Mouse (Mus musculus): ENCODE measurements around the gene Chil1. TPM values are rescaled to one million over a fixed set of nuclear protein-coding genes. Genes with fewer than 3 reads are reported as not detected.
A peak's percentile ranks its signal among the peaks of the same experiment; 100 is the strongest.

Gene Chil1
- total RNA-seq, 1 experiment: 0.98 TPM

GRCm38 (mm10) chr1:134235391-134235921 is 53.5 kb downstream of the Chil1 start, which contains the start of gene Adora1:
Adora1 (minus strand) TSS chr1:134235431.
- H3K9me3 ChIP-seq (ENCODE audit: control insufficient read depth, insufficient read depth, low read depth, low read length): no peaks in the 10 kb centered on the region
- in situ Hi-C loops (cut with MboI; ENCODE audit: low sequenced_read_pairs in 2 of 2, unreplicated experiment in 2 of 2): no loop called here

GRCm38 (mm10) chr1:134236142-134236541 is 54.2 kb downstream of the Chil1 start:
- Histone ChIP-seq H3K4me3 (ENCODE audit: insufficient read depth in 1 of 2, low read depth in 1 of 2, low read length in 2 of 2, poor library complexity in 1 of 2, severe bottlenecking in 1 of 2) (no peak overlapping the region), H3K36me3 (ENCODE audit: control insufficient read depth, insufficient read depth, low read length, poor library complexity, severe bottlenecking) (no peaks in the 10 kb centered on the region), H3K4me1 (ENCODE audit: control insufficient read depth in 2 of 2, insufficient read depth in 2 of 2, low read length in 2 of 2, poor library complexity in 1 of 2) (peaks cover 0 to 3% of the 10 kb centered on the region in 2 experiments; a peak in 1 of 4 replicates), H3K9me3 (ENCODE audit: control insufficient read depth, insufficient read depth, low read depth, low read length) (no peaks in the 10 kb centered on the region), H3K9ac (ENCODE audit: insufficient read depth, low read depth, low read length, poor library complexity, severe bottlenecking) (no peak overlapping the region), H3K27ac (ENCODE audit: insufficient read depth, low read depth, low read length, poor library complexity, severe bottlenecking) (no peak overlapping the region)
- TF ChIP-seq MAFK (IDR thresholded peaks at IDR 0.05; ENCODE audit: insufficient read depth, low read depth, low read length) (no peak), CHD2 (IDR thresholded peaks at IDR 0.05; ENCODE audit: low read depth, low read length) (no peak), ZNF384 (IDR thresholded peaks at IDR 0.05; ENCODE audit: low read depth, low read length) (no peak), HCFC1 (IDR thresholded peaks at IDR 0.05; ENCODE audit: borderline replicate concordance, insufficient read depth, low read length) (no peak), ZC3H11A (IDR thresholded peaks at IDR 0.05; ENCODE audit: borderline replicate concordance, low read depth, low read length) (no peak)
- DNase-seq (ENCODE audit: low read depth, low spot score): no peak
- in situ Hi-C loops (cut with MboI; ENCODE audit: low sequenced_read_pairs in 2 of 2, unreplicated experiment in 2 of 2): no loop called here

More at GRCm38 (mm10) chr1:134235391-134235921, 53.5 kb downstream of the Chil1 start, which contains the start of gene Adora1:
- no peak for DNase-seq (ENCODE audit: low read depth, low spot score)
- Histone ChIP-seq H3K9ac (ENCODE audit: insufficient read depth, low read depth, low read length, poor library complexity, severe bottlenecking) (peak within 1 kb of the TSS; percentile 36; the same call in 1 of the 2 replicates), H3K4me1 (ENCODE audit: control insufficient read depth in 2 of 2, insufficient read depth in 2 of 2, low read length in 2 of 2, poor library complexity in 1 of 2) (peaks cover 0 to 3% of the 10 kb centered on the region in 2 experiments; a peak in 1 of 4 replicates), H3K27ac (ENCODE audit: insufficient read depth, low read depth, low read length, poor library complexity, severe bottlenecking) (no peak within 1 kb of the TSS), H3K36me3 (ENCODE audit: control insufficient read depth, insufficient read depth, low read length, poor library complexity, severe bottlenecking) (no peaks in the 10 kb centered on the region), H3K4me3 (ENCODE audit: insufficient read depth in 1 of 2, low read depth in 1 of 2, low read length in 2 of 2, poor library complexity in 1 of 2, severe bottlenecking in 1 of 2) (peak within 1 kb of the TSS; percentile 53 to 60)
- TF ChIP-seq MAFK (IDR thresholded peaks at IDR 0.05; ENCODE audit: insufficient read depth, low read depth, low read length) (no peak), CHD2 (IDR thresholded peaks at IDR 0.05; ENCODE audit: low read depth, low read length) (no peak), ZNF384 (IDR thresholded peaks at IDR 0.05; ENCODE audit: low read depth, low read length) (no peak), ZC3H11A (IDR thresholded peaks at IDR 0.05; ENCODE audit: borderline replicate concordance, low read depth, low read length) (no peak), HCFC1 (IDR thresholded peaks at IDR 0.05; ENCODE audit: borderline replicate concordance, insufficient read depth, low read length) (no peak)

- Histone ChIP-seq H3K9me3 (ENCODE audit: control insufficient read depth, insufficient read depth, low read depth, low read length) (no peaks in the 10 kb centered on the region), H3K36me3 (ENCODE audit: control insufficient read depth, insufficient read depth, low read length, poor library complexity, severe bottlenecking) (no peaks in the 10 kb centered on the region), H3K4me3 (ENCODE audit: insufficient read depth in 1 of 2, low read depth in 1 of 2, low read length in 2 of 2, poor library complexity in 1 of 2, severe bottlenecking in 1 of 2) (no peak overlapping the region), H3K9ac (ENCODE audit: insufficient read depth, low read depth, low read length, poor library complexity, severe bottlenecking) (no peak overlapping the region), H3K4me1 (ENCODE audit: control insufficient read depth in 2 of 2, insufficient read depth in 2 of 2, low read length in 2 of 2, poor library complexity in 1 of 2) (peaks cover 0 to 3% of the 10 kb centered on the region in 2 experiments; a peak in 1 of 4 replicates), H3K27ac (ENCODE audit: insufficient read depth, low read depth, low read length, poor library complexity, severe bottlenecking) (no peak overlapping the region)
- DNase-seq (ENCODE audit: low read depth, low spot score): no peak
- TF ChIP-seq CHD2 (IDR thresholded peaks at IDR 0.05; ENCODE audit: low read depth, low read length) (no peak), MAFK (IDR thresholded peaks at IDR 0.05; ENCODE audit: insufficient read depth, low read depth, low read length) (no peak), ZNF384 (IDR thresholded peaks at IDR 0.05; ENCODE audit: low read depth, low read length) (no peak), ZC3H11A (IDR thresholded peaks at IDR 0.05; ENCODE audit: borderline replicate concordance, low read depth, low read length) (no peak), HCFC1 (IDR thresholded peaks at IDR 0.05; ENCODE audit: borderline replicate concordance, insufficient read depth, low read length) (no peak)
- in situ Hi-C loops (cut with MboI; ENCODE audit: low sequenced_read_pairs in 2 of 2, unreplicated experiment in 2 of 2): no loop called here
Measured at GRCm38 (mm10) chr1:134237438-134237837, 55.5 kb downstream of the Chil1 start.

Other genes with a start within 250 kb of the Chil1 start
- gene Fmod, start 144.9 kb upstream of the Chil1 start, total RNA-seq (2012; rRNA removed): not detected in 2 replicates
- gene Btg2, start 103.1 kb upstream of the Chil1 start, total RNA-seq (2012; rRNA removed): 40.2 and 47.5 TPM in 2 replicates
- gene Chit1, start 70.9 kb upstream of the Chil1 start, total RNA-seq (2012; rRNA removed): 0.13 and 0.32 TPM in 2 replicates
- not detected in 2 replicates for gene Mybph, start 11.3 kb downstream of the Chil1 start, total RNA-seq (2012; rRNA removed)
- gene Adora1, start 53.3 kb downstream of the Chil1 start, total RNA-seq (2012; rRNA removed): 0.16 and 0.58 TPM in 2 replicates
- 0.18 and 0.37 TPM in 2 replicates for gene Myog, start 107.8 kb downstream of the Chil1 start, total RNA-seq (2012; rRNA removed)
- 14.1 and 35.3 TPM in 2 replicates for gene Ppfia4, start 150.8 kb downstream of the Chil1 start, total RNA-seq (2012; rRNA removed)
- 100 and 120 TPM in 2 replicates for gene Tmem183a, start 179.8 kb downstream of the Chil1 start, total RNA-seq (2012; rRNA removed)
- gene 4933406M09Rik, start 203.8 kb downstream of the Chil1 start, total RNA-seq (2012; rRNA removed): 0.22 TPM in 1 of 2 replicates, not detected in the other
- gene Cyb5r1, start 223.4 kb downstream of the Chil1 start, total RNA-seq (2012; rRNA removed): 186 and 305 TPM in 2 replicates
- 80.6 and 88.0 TPM in 2 replicates for gene Adipor1, start 233.2 kb downstream of the Chil1 start, total RNA-seq (2012; rRNA removed)

Measured in ES-E14 (cell line).